Mouse (Mus musculus): ENCODE results near the gene Ankub1. TPM values are rescaled to one million over a fixed set of nuclear protein-coding genes. Genes with fewer than 3 reads are reported as not detected.

The Ankub1 gene
- not detected for polyA plus RNA-seq (2015; fragmentation: Illumina TruSeq; extraction: RNeasy Lipid Tissue Mini Kit (QIAGEN cat#74804); ENCODE audit: insufficient read depth, low read depth, low replicate concordance)

GRCm38 (mm10) chr3:57692719-57693118 is at the start of gene Ankub1:
TSS of gene Ankub1 (minus strand) at chr3:57692799.

GRCm38 (mm10) chr3:57735511-57736370 is 43.1 kb upstream of the Ankub1 start, which contains the start of gene Rnf13:
TSS of gene Rnf13 (plus strand) at chr3:57736062.

GRCm38 (mm10) chr3:57651231-57651864 is 41.3 kb downstream of the Ankub1 start, which contains the start of gene Commd2:
TSS of gene Commd2 (minus strand) at chr3:57651715.

Other genes starting within 250 kb of the Ankub1 start
- gene Wwtr1, start 116.9 kb downstream of the Ankub1 start, polyA plus RNA-seq (2015; fragmentation: Illumina TruSeq; extraction: RNeasy Lipid Tissue Mini Kit (QIAGEN cat#74804); ENCODE audit: insufficient read depth, low read depth, low replicate concordance) = 7.3 TPM
- 11.6 TPM for gene Commd2, start 41.1 kb downstream of the Ankub1 start, polyA plus RNA-seq (2015; fragmentation: Illumina TruSeq; extraction: RNeasy Lipid Tissue Mini Kit (QIAGEN cat#74804); ENCODE audit: insufficient read depth, low read depth, low replicate concordance)
- gene Rnf13, start 43.3 kb upstream of the Ankub1 start, polyA plus RNA-seq (2015; fragmentation: Illumina TruSeq; extraction: RNeasy Lipid Tissue Mini Kit (QIAGEN cat#74804); ENCODE audit: insufficient read depth, low read depth, low replicate concordance) = 12.5 TPM
- 4.2 TPM for gene Pfn2, start 155.3 kb upstream of the Ankub1 start, polyA plus RNA-seq (2015; fragmentation: Illumina TruSeq; extraction: RNeasy Lipid Tissue Mini Kit (QIAGEN cat#74804); ENCODE audit: insufficient read depth, low read depth, low replicate concordance)

All from pancreas, adult 10 weeks (tissue).